Mouse (Mus musculus): Measurements from ENCODE around the gene Yes1.
"Not testable (repeated sequence)": the region's sequence is repeated elsewhere in the genome, so short reads cannot be mapped to it uniquely, and the experiment has no call there.

Yes1 gene

DNA sequence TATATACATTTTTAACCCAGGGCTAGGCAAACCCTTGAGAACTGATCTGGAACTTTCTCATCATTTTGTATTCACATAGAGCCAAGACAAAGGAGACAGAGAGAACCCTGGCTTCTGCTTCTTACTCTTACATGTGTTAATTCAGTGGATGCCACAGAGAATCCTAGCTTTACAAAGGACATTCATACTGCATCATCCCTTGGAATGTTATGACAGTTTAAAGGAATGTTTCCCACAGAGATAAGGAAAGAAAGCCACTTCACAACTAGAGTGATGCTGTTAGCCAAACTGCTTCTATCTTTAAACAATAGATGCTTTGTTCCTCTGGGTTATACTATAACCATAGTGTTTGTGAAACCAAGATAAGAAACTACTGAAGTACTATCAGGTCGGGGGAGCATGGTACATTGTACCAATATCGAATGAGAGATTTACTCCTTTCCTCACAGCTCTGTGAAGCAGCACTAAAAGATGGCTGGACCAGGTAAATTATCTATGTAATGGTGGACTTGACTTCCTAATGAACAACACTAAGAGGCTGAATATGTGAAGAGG, 95.3 kb downstream of the Yes1 start:
- no peak for DNase-seq (ENCODE audit: low read depth, low spot score)

DNA sequence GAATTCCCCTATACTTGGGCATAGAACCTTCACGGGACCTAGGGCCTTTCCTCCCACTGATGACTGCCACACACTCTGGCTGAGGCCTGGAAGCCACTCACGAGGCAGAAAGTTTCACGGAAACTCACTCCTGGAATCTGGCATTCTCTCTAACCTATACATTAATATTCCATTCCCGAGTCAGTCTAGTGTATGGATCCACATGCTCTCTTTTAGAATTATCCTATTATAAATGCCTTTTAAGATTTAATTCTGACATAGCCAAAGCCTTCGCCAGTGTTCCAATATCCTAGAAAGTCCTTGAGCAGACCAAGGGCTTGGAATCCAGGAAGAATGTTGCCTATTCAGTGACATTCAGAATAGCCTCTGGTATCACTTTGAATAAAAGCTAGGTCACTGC, 100.5 kb downstream of the Yes1 start:
- DNase-seq (ENCODE audit: low read depth, low spot score) = no peak

- peak; percentile 42 for DNase-seq (ENCODE audit: low read depth, low spot score)
Observed at GRCm38 (mm10) chr5:32712221-32713041, 101.5 kb downstream of the Yes1 start.

DNA sequence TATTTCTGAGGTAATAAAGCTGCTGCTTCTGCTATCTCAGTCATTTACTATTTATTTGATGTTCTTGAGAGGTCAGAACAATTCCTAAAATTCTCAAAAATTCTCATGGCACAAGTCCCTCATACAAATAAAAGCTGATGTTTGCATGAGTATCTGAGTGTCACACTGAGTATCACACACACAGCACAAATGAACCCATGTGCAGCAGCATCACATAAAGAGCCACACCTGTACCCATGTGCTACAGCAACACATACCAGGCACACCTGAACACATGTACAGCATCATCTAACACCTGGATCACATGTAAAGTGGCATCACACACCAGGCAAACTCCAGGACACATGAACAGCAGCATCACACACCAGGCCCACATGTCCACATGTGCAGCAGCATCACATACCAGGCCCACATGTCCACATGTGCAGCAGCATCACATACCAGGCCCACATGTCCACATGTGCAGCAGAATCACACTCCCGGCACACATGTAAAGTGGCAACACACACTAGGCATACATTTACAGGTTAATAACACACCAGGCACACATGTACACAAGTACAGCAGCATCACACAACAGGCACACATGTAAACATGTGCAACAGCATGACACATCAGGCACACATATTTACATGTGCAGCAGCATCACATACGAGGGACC, 102.2 kb downstream of the Yes1 start:
- no peak for DNase-seq (ENCODE audit: low read depth, low spot score)

DNA sequence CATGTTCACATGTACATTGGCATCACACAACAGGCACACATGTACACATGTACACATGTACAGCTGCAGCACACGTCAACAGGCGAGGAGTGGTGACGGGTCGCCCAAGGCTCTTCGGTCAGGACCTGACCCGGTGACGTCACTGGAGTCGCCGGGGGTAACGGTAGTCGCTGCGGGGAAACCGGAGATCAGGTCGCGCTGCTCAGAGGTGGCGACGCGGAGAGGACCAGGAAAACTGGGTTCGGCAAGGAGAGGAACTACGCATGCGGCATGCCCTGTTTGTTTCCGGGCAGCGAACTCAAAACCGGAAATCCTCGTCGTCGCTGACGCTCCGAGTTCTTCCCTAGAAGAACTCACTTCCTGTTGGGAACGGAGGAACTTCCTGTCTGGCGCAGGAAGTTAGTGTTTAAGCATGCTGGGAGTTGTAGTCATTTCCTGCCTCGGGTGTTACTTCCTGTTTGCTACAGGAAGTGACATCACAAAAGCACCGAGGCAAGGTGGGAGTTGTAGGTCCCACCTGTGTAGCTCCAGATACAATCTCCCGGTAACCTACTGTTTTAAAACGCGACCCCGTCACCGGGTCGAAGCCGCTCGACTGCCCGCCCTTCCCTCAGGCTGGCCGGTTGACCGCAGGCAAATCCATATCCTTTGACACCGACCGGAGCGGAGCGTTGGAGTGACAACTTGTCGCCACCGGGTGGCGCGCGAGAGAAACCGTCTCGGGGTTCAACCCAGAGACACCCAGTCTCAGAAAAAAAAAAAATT, 102.9 kb downstream of the Yes1 start:
- peak; percentile 96 for DNase-seq (ENCODE audit: low read depth, low spot score)

DNA sequence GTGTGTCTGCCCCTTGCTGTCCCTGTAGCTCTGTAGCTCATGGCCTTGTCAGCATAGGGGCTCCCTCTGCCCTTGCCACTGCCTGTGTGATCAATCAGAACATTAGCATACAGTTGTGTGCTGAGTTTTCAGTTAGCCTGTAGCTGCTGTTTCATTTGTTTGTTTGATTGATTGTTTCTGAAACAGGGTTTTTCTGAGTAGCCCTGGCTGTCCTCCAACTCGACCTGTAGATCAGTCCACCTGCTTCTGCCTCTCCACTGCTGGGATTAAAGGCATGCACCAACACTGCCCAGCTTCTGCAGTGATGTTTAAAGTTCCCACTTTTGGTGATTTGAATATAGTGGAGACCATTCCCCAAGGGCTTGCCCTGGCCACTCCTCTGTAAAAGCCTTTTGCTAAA, 106.8 kb downstream of the Yes1 start:
- no peak for DNase-seq (ENCODE audit: low read depth, low spot score)

GRCm38 (mm10) chr5:32718916-32719315, 107.9 kb downstream of the Yes1 start:
- no peak for DNase-seq (ENCODE audit: low read depth, low spot score)

DNA sequence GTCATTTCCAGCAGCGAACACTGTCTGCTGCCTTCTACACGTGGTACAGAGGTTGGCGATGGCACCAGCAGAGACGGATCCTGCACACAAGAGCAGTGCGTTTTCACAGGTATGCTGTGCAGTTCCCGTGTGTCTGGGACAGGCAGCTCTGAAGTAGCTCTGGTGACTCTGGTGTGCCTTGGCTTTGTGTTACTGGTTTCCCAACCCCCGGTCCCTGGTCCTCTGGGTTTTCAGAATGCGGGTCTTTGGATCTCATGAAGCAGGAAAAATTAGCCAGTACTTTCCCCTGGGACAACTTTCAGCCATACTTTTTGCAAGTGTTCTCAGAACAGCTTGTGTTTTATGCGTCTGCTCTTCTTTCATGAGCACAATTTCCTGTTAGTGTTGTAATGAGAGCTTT, 109.4 kb downstream of the Yes1 start:
- DNase-seq (ENCODE audit: low read depth, low spot score) = no peak

DNA sequence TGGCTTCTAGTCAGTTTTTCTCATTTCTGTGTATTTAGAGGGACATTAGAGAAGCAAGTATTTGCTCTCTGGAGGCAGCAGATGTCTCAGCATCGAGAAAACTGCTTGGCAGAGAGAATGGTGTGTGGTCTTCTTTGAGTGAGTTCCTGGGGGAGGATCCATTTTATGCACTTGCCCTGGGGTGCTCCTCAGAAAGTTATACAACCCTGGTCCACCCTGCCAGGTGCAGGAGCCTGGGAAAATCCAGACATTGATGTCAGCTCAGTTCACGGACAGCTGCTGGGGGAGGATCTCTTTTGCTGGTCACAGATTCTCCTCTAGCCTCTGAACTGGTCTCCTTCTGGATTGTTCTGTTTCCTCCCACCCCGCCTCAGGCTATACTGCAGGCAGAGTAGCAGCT, 110.3 kb downstream of the Yes1 start:
- no peak for DNase-seq (ENCODE audit: low read depth, low spot score)

- DNase-seq (ENCODE audit: low read depth, low spot score) = no peak
Observed at GRCm38 (mm10) chr5:32722263-32722662, 111.3 kb downstream of the Yes1 start.

GRCm38 (mm10) chr5:32722711-32723110, 111.7 kb downstream of the Yes1 start:
- DNase-seq (ENCODE audit: low read depth, low spot score) = not testable (repeated sequence)

DNA sequence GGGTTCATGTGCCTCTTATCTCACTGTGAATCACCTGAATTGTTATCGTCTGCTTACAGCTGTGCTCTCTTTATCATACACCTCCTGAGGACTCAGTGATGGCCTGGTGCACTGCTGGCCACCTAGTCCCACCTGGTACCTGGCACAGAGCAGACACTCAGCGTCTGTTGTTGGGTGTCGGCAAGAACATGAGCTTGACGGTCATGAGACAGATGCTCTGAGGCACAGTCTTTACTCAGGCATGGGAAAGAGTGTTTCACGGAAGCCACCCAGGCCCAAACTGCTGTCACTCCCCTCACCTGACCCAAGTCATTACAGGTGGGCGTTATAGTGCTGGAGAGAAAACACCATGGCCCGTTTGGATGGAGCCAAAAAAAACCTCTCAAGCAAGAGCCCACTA, 113.0 kb downstream of the Yes1 start:
- DNase-seq (ENCODE audit: low read depth, low spot score) = no peak

DNA sequence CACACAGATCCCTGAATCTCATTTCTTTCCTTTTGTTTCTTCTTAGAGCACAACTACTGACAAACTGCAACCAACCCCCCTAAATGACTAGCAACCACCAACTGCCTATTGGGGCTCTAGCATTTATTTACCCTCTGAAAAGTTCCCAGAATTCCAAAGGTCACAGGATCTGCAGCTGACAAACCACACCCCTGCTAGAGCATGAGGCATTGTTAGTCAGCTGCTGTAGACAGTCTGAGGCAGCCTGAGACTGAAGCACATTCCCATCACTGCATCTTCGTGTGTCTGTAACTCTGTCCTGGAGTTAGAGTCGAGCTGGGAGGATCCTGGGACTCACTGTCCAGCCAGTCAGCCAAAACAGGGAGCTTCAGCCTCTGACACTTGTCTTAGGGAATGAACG, 114.4 kb downstream of the Yes1 start:
- not testable (repeated sequence) for DNase-seq (ENCODE audit: low read depth, low spot score)

GRCm38 (mm10) chr5:32728300-32728699, 117.3 kb downstream of the Yes1 start:
- DNase-seq (ENCODE audit: low read depth, low spot score) = no peak

DNA sequence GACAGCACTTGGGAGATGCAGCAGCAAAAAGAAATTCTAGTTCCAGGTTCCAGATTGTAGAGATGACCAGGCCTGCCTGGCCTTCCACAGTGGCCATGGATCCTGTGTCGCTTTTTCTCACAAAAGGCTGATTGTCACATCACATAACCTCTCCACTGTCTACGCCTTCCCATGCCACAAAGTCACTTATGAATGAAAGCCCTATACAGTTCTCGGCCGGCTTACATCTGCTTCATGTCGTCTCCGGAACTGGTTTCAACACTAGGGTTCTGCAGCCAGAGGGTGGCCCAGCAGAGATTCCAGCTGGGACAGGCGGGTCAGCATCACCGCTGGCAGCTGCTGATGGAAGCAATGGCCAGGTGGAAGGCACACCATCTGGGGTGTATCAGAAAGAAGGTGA, 117.9 kb downstream of the Yes1 start:
- no peak for DNase-seq (ENCODE audit: low read depth, low spot score)

DNA sequence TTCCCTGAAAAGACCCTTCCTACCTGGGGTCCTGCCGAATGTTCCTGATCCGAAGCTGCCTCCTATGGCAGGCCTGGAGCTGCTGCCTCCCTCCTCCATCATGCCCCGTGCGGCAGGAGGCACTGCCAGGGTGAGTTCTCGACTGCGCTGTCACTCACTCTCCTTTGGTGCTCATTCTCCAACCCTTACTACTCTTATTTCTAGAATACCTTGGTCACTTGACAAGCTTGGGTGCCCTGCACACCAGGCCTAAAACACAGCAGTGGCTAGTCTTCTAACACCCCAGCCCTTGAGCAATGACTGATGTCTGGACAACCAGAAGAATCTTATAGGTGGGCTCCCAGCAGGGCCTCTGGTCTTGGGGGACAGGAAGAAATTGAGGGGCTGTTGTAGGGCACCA, 122.9 kb downstream of the Yes1 start:
- not testable (repeated sequence) for DNase-seq (ENCODE audit: low read depth, low spot score)

- DNase-seq (ENCODE audit: low read depth, low spot score) = no peak
Observed at GRCm38 (mm10) chr5:32735779-32736178, 124.8 kb downstream of the Yes1 start.
